Mouse (Mus musculus) neural tube, embryonic 12.5 days (tissue): ENCODE results near the gene Tac2. TPM values are rescaled to one million over a fixed set of nuclear protein-coding genes. Genes with fewer than 3 reads are reported as not detected.
"Not testable (repeated sequence)": the region's sequence is repeated elsewhere in the genome, so short reads cannot be mapped to it uniquely, and the experiment has no call there.

Experiments used
- ATAC-seq: fragments of 200-750 bp; cut with Nextera tagmentation; 2 replicates; pipeline ENCODE4 v1.8.0; 2017; ENCODE audit warnings: low read depth, mild to moderate bottlenecking, moderate TSS enrichment, moderate library complexity; ENCODE audit not compliant: low FRiP score
- H3K27ac ChIP-seq: fragments of 300-500 bp; sonication (generic); 2 replicates; pipeline ENCODE4 v1.5.1; 2016
- H3K27me3 ChIP-seq: fragments of 300-500 bp; sonication (generic); replicated peaks from 2 replicates; pipeline ENCODE4 v1.6.1; 2016; ENCODE audit warnings: mild to moderate bottlenecking
- H3K36me3 ChIP-seq: fragments of 300-500 bp; sonication (generic); 2 replicates; pipeline ENCODE4 v1.6.1; 2016; ENCODE audit warnings: mild to moderate bottlenecking
- H3K4me1 ChIP-seq: fragments of 300-500 bp; sonication (generic); 2 replicates; pipeline ENCODE4 v1.6.1; 2016
- H3K4me2 ChIP-seq: fragments of 300-500 bp; sonication (generic); replicated peaks from 2 replicates; pipeline ENCODE4 v1.6.1; 2016; ENCODE audit warnings: mild to moderate bottlenecking
- H3K4me3 ChIP-seq: fragments of 300-500 bp; sonication (generic); 2 replicates; pipeline ENCODE4 v1.5.1; 2016
- H3K9ac ChIP-seq: fragments of 300-500 bp; sonication (generic); 2 replicates; pipeline ENCODE4 v1.6.1; 2016; ENCODE audit warnings: mild to moderate bottlenecking
- H3K9me3 ChIP-seq: fragments of 300-500 bp; sonication (generic); 2 replicates; pipeline ENCODE4 v1.6.1; 2016; ENCODE audit warnings: mild to moderate bottlenecking
- WGBS: fragments of 180-500 bp; shearing (Covaris S2); methylation state at CpG from one replicate; pipeline ENCODE4 v1.1.7; 2016; 5-methylcytosine and 5-hydroxymethylcytosine counted together
- polyA plus RNA-seq: library from polyadenylated mRNA; unstranded; fragments of >200 nt; fragmentation: Nextera tagmentation; extraction: Ambion mirVana; gene quantifications from 2 replicates; pipeline ENCODE4 v1.2.1, GENCODE M21; 2016

Gene Tac2
- polyA plus RNA-seq, 1 experiment from 2014 or later, result 0.91 TPM

DNA sequence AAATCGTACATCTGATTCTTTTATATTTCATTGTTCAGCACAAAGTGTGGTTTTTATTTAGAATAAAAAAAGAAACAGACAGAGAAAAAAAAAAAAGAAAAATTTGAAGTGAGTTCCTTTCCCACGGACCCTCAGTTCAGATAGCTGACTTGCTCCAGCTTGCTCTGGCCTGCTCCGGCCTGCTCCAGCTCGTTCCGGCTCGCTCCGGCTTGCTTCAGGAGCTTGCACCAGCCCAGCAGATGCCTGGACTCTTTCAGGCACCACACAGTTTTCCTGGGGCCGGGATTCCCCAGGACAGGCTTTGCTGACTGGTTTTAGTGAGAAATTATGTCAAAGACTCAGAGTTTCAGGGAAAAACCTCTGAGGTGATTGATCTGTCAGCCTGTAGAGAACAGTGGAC is 23.0 kb downstream of the Tac2 start:
- Histone ChIP-seq H3K4me2 (no peak overlapping the region), H3K27ac (no peak overlapping the region), H3K9me3 (no peaks in the 10 kb centered on the region), H3K9ac (no peak overlapping the region), H3K4me3 (no peak overlapping the region), H3K36me3 (peaks cover 62% of the 10 kb centered on the region), H3K27me3 (no peaks in the 10 kb centered on the region), H3K4me1 (peaks cover 26% of the 10 kb centered on the region)
- WGBS, result 91% methylated on average over 8 of the region's 8 CpGs
- ATAC-seq, result no peak

DNA sequence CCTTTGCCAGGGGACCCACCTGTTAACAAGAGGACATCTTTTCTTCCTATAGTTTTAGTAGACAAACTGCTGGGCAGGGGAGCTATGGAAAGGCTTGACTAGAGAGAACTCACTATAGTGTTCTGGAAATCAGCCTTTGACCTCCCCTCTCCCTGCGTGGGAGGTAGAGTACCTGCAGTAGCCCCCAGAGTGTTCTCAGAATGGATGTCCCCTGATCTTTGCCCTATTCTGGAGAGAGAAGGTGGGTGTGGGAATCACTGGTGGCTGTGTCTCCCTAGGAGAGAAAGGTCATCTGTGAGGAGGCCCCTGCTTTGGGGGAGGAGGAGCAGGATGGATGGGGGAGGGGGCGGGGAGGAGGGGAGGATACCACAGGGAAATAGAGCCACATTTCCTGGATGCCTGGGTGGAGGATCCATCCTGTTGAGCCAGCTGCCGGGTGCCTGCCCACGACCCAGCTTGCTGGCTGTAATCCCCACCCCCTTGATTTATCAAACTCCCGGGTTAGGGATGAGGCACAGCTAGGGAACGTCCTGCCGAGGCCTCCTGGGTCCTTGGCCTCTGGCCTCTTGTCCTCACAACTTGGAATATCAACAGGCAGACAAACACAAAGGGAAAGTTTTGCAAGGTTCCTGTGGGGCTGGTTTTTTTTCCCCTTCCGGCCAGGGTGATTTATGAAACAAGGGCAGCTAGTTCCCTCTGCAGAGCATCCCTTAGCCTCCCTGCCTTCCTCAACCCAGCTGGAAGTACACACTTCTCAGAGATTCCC is 24.8 kb downstream of the Tac2 start:
- H3K36me3 ChIP-seq, result peaks cover 44% of the 10 kb centered on the region
- H3K4me3 ChIP-seq, result no peak overlapping the region
- no peak overlapping the region for H3K27ac ChIP-seq
- H3K27me3 ChIP-seq, result no peaks in the 10 kb centered on the region
- H3K9me3 ChIP-seq, result no peaks in the 10 kb centered on the region
- ATAC-seq, result no peak
- no peak overlapping the region for H3K9ac ChIP-seq
- H3K4me1 ChIP-seq, result peaks cover 26% of the 10 kb centered on the region
- 5% methylated on average over 8 of the region's 8 CpGs for WGBS
- peak overlapping the region; percentile 37 for H3K4me2 ChIP-seq

DNA sequence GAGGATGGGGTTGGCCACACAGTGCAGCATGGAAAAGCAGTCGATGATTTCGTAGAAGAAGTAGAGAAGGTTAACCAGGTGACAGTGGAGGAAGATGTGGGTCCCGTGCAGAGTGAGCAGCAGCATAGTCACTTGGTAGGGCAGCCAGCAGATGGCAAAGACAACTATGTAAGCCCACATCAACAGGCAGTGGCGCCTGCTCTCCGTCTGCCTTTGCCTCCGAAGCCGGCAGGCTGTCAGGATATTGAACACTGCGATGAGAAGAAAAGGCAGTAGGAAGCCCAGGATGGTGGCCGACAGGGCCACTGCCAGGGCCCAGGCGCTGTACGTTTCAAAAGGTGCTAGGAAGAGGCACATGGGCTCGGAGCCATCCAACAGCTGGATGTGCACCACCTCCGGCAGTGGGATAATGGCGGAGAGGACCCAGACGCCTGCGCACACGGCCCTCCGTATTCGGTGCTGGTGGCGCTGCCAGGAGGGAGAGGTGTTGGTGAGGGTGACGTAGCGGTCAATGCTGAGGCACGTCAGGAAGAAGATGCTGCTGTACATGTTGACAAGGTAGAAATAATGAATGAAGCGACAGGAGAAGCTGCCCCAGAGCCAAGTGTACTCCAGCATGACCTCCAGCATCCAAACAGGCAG is 26.0 kb downstream of the Tac2 start:
- H3K4me1 ChIP-seq, result peaks cover 26% of the 10 kb centered on the region
- no peak overlapping the region for H3K9ac ChIP-seq
- H3K4me2 ChIP-seq, result peak overlapping the region; percentile 37
- H3K4me3 ChIP-seq, result no peak overlapping the region
- H3K27ac ChIP-seq, result no peak overlapping the region
- ATAC-seq, result no peak
- H3K27me3 ChIP-seq, result no peaks in the 10 kb centered on the region
- peaks cover 33% of the 10 kb centered on the region for H3K36me3 ChIP-seq
- H3K9me3 ChIP-seq, result no peaks in the 10 kb centered on the region
- 50% methylated on average over 24 of the region's 24 CpGs for WGBS

DNA sequence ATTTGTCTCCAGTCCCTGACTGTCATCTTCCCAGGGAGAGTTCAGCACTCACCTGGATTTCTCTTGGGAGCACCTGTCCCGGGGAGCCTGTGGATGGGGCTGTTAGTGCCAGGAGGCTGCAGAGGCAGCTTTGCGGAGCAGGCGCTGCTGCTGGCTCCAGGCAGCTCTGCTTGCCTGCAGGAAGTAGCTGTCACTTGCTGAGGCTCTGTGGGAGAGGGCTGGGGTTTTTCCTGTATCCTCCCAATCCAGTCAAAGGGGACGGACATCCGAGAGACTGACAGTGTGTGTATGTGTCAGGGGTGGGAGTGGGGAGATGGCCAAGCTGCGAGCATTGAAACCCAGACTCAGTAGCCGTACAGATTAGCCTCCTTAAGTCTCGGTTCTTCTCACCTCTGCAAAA is 27.3 kb downstream of the Tac2 start, which contains the start of gene Gpr182:
Gene Gpr182 (minus strand): TSS at position 185 of the 400 bp plus-strand sequence.
- 67% methylated on average over 8 of the region's 8 CpGs for WGBS
- Histone ChIP-seq H3K4me2 (peak within 1 kb of the TSS; percentile 37), H3K27ac (no peak within 1 kb of the TSS), H3K9ac (no peak within 1 kb of the TSS), H3K4me3 (no peak within 1 kb of the TSS), H3K36me3 (peaks cover 21% of the 10 kb centered on the region), H3K27me3 (no peaks in the 10 kb centered on the region), H3K9me3 (no peaks in the 10 kb centered on the region), H3K4me1 (peaks cover 26% of the 10 kb centered on the region)
- ATAC-seq, result no peak

DNA sequence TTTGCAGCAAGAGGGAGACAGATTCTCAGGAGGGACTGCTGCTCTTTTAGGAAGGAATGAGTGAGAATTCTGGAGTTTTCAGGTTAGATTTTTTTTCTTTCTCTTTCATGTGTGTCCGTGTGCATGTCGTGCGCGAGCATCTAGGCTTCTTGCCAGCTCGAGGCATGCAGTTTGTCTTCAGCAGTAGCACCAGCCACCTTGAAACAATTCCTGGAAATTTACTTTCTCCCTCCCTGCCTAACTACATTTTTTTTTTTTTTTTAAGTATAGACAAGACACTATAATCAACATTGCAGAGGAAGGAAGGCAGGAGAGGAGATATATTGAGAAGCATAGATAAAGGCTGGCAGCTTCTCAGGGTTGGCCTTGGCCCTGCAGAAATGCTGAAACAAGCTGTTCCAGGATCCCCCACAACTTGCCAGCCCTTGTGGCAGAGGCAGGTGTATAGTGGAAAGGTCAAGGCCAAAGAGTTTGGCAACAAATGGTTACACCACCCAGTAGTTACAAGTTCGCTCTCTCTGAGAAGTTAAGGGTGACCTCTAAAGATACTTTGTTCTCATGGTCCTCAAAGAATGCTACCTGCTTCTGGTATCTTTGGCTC is 30.4 kb downstream of the Tac2 start:
- Histone ChIP-seq H3K4me2 (no peak overlapping the region), H3K4me3 (no peak overlapping the region), H3K9ac (no peak overlapping the region), H3K36me3 (no peaks in the 10 kb centered on the region), H3K9me3 (0 out of 2 replicates have a peak, but pooled peaks cover 2% of the 10 kb centered on the region), H3K27me3 (no peaks in the 10 kb centered on the region), H3K27ac (no peak overlapping the region), H3K4me1 (0 out of 2 replicates have a peak, but pooled peaks cover 8% of the 10 kb centered on the region)
- WGBS, result 85% methylated on average over 6 of the region's 6 CpGs
- no peak for ATAC-seq

DNA sequence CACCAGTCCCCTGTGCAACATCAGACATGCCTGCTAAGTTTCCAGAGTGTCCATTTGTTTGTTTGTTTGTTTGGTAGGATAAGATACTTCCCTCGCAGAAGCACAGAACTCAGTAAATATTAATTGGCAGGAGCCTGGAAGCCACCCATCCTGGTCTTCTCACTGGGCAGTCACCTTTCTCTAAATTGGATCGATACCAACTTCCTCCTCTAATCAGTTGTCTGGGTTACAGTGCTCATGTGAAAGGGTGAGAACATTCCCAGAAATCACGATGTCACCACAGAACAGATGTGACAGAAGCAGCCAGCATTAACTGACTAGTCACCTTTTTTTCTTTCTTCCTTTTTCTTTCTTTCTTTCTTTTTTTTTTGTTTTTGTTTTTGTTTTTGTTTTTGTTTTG is 31.0 kb downstream of the Tac2 start:
- Histone ChIP-seq H3K9ac (no peak overlapping the region), H3K27ac (no peak overlapping the region), H3K4me3 (no peak overlapping the region), H3K27me3 (no peaks in the 10 kb centered on the region), H3K9me3 (0 out of 2 replicates have a peak, but pooled peaks cover 2% of the 10 kb centered on the region), H3K4me1 (0 out of 2 replicates have a peak, but pooled peaks cover 2% of the 10 kb centered on the region), H3K36me3 (no peaks in the 10 kb centered on the region), H3K4me2 (no peak overlapping the region)
- ATAC-seq, result no peak
- WGBS, result 81% methylated on average over 3 of the region's 3 CpGs

DNA sequence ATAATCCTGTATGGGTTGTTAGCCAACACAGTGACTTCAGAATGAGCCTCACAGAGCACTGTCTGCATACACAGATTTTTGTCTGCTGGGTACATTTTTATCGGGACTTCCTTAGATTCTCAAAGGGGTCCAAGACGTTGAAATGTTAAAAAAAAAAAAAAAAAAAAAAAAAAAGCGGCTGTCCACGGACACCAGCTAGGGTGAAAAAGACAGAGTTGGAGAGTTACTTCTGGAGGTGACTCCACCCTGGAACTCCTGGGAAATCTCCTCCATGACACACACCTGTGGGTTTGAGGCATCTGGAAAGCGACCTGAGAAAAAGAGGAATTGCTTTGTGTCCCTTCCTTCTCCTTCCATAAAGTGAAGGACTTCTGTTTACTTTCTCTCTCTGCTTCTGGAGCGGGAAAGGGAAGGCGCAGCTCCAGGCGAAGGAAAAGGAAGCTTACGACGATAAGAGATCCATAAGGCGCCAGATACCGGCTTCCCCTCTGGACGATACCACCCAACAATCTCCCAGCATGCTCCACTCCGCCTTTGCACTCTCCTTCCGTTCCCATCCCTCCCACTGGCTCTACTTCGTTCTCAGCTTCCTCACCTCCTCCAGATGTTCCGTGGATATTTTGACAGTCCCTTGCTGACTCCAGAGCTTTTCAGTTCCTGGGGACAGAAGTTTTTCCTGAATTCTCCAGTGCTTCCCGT is 31.6 kb downstream of the Tac2 start:
- H3K27ac ChIP-seq, result no peak overlapping the region
- H3K9ac ChIP-seq, result no peak overlapping the region
- no peaks in the 10 kb centered on the region for H3K4me1 ChIP-seq
- 0 out of 2 replicates have a peak, but pooled peaks cover 2% of the 10 kb centered on the region for H3K9me3 ChIP-seq
- no peaks in the 10 kb centered on the region for H3K36me3 ChIP-seq
- ATAC-seq, result no peak
- H3K27me3 ChIP-seq, result no peaks in the 10 kb centered on the region
- 43% methylated on average over 18 of the region's 18 CpGs for WGBS
- no peak overlapping the region for H3K4me3 ChIP-seq
- H3K4me2 ChIP-seq, result peak overlapping the region; percentile 29

DNA sequence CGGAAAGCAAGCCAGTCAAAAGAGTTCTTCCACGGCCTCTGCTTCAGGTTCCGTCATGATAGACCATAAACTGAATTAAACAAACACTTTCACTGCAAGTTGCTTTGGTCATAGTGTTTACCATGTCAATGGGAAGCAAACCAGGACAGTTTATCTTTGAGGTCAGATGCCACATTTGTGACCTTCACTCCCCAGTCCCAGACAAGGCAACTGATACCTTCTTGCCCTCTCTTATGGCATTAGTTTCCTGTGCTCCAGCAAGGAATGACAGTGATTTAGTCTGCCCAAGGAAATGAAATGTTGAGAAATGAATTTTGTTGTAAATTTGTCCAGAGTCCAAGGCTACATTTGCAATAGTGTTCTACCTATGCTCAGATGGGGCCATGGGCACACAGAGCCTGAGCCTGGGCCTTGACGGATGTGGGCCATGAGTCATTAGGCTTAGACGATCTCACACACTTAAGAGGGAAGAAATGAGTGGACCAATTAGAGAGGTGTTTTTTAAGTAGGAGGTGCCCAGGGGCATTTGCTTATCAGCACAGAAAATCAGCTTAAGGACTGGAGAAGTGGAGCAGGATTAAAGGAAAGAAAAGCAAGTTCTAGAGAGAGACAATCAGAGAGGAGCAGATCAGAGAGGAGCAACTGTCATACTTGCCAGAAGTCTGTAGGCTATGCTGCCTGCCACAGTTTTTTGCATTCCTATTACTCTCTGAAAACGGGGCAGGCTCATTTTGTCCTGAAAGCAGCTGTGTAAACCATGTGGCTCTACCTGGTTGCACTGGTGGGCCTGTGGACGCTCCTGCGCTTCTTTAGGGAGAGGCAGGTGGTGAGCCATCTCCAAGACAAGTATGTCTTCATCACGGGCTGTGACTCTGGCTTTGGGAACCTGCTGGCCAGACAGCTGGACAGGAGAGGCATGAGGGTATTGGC is 35.2 kb downstream of the Tac2 start, which contains the start of the genes Rdh1 and Rdh16f1:
Gene Rdh1 (plus strand): TSS at position 541 of the 930 bp plus-strand sequence.
Gene Rdh16f1 (plus strand): TSS at position 607 of the 930 bp plus-strand sequence.
- Histone ChIP-seq H3K27me3 (no peaks in the 10 kb centered on the region), H3K4me3 (no peak within 1 kb of the TSS), H3K27ac (no peak within 1 kb of the TSS), H3K9ac (no peak within 1 kb of the TSS), H3K4me2 (no peak within 1 kb of the TSS), H3K9me3 (0 out of 2 replicates have a peak, but pooled peaks cover 2% of the 10 kb centered on the region), H3K4me1 (no peaks in the 10 kb centered on the region), H3K36me3 (no peaks in the 10 kb centered on the region)
- WGBS, result 80% methylated on average over 9 of the region's 9 CpGs
- ATAC-seq, result no peak

DNA sequence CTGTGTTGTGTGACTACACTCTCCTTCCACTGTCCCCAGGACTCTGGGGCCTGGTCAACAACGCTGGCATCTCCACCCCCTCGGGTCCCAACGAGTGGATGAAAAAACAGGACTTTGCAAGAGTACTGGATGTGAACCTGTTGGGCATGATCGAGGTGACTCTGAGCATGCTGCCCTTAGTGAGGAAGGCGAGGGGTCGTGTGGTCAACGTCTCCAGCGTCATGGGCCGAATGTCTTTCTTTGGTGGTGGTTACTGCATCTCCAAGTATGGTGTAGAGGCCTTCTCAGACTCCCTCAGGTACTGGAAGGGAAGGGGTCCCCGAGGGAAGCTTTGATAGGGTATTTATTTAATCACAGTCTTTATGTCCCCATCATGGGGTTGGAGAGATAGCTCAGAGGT is 38.6 kb downstream of the Tac2 start:
- H3K9ac ChIP-seq, ATAC-seq, H3K9me3 ChIP-seq, H3K4me1 ChIP-seq, H3K4me2 ChIP-seq, H3K27ac ChIP-seq, H3K27me3 ChIP-seq, H3K36me3 ChIP-seq, H3K4me3 ChIP-seq: not testable (repeated sequence)
- WGBS, result 88% methylated on average over 10 of the region's 10 CpGs

DNA sequence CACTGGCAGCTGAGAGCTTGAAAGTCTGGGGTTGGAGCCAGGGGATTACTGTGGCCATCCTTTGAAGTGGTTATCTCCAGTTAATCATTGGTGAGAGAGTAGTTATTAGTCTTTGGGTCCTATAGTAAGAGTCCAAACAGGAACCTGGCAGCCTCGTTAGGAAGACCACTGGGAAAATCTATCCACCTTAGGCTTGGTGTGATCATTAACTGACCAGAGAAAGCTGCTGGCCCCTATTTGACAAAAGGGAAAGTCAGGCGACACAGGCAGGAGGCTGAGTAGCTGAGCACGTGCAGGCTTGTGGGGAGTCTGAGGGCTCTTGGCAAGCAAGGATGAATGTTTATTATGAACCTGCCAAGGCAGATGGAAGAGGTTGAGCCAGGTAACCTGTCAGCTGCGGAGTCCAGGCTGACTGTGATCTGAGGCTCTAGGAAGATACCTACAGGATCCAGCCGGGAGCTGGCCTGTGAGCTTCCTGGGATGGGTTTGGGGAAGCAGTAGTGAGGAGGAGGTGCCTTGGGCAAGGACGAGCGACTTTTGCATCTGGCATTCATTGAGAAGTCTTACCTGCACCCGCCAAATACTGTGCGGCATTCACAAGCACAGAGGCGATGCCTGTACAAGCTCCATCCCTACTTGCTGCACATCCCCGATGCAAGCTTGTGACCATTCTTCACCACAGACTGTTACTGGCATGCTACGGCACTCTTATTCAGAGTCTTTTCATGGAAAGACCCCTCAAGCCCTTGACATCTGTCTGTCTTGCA is 39.8 kb downstream of the Tac2 start:
- Histone ChIP-seq H3K27me3 (no peaks in the 10 kb centered on the region), H3K36me3 (no peaks in the 10 kb centered on the region), H3K9me3 (no peaks in the 10 kb centered on the region), H3K9ac (no peak overlapping the region), H3K4me3 (no peak overlapping the region), H3K27ac (no peak overlapping the region), H3K4me2 (no peak overlapping the region), H3K4me1 (no peaks in the 10 kb centered on the region)
- 67% methylated on average over 12 of the region's 12 CpGs for WGBS
- no peak for ATAC-seq

DNA sequence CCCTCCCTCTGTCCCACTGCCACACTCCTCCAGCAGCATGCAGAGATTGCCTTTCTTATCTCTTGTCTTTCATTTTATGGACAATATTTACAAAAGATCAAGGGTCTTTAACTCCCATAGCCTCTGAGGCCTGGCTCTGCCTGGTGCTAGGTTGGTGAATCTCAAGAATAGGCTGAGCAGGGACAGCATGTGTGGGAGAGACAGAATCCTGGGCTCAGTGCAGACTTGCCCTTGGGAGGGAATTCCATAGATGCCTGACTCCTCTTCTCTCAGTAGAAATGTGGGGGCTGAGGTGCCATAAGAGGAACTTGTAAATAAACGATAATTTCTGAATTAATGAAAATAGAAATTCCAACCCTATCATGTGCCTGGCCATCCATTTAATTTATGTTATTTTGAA is 42.3 kb downstream of the Tac2 start:
- Histone ChIP-seq H3K4me2 (no peak overlapping the region), H3K27ac (no peak overlapping the region), H3K4me1 (no peaks in the 10 kb centered on the region), H3K36me3 (no peaks in the 10 kb centered on the region), H3K9ac (no peak overlapping the region), H3K27me3 (no peaks in the 10 kb centered on the region), H3K9me3 (no peaks in the 10 kb centered on the region), H3K4me3 (no peak overlapping the region)
- ATAC-seq, result no peak
- 95% methylated on average over 1 of the region's 1 CpGs for WGBS
